Mouse (Mus musculus): ENCODE data around the gene Nol4l. TPM values are rescaled to one million over a fixed set of nuclear protein-coding genes. Genes with fewer than 3 reads are reported as not detected.

The Nol4l gene
- total RNA-seq, 1 experiment from 2014 or later = 16.1 TPM

- peak; percentile 80 for DNase-seq
Measured at GRCm38 (mm10) chr2:153483118-153483983, 46.4 kb downstream of the Nol4l start.

GRCm38 (mm10) chr2:153481861-153482120, 48.0 kb downstream of the Nol4l start:
- DNase-seq = no peak

- no peak for DNase-seq
Measured at GRCm38 (mm10) chr2:153481108-153481860, 48.5 kb downstream of the Nol4l start.

- DNase-seq = no peak
Measured at GRCm38 (mm10) chr2:153479486-153479885, 50.3 kb downstream of the Nol4l start.

- peak; percentile 51 for DNase-seq
Measured at GRCm38 (mm10) chr2:153478583-153478982, 51.2 kb downstream of the Nol4l start.

GRCm38 (mm10) chr2:153475114-153476112, 54.4 kb downstream of the Nol4l start:
- peak; percentile 54 for DNase-seq

- DNase-seq = no peak
Measured at GRCm38 (mm10) chr2:153470983-153471382, 58.8 kb downstream of the Nol4l start.

GRCm38 (mm10) chr2:153469764-153470163, 60.0 kb downstream of the Nol4l start:
- DNase-seq = no peak

- no peak for DNase-seq
Measured at GRCm38 (mm10) chr2:153469317-153469716, 60.5 kb downstream of the Nol4l start.

GRCm38 (mm10) chr2:153467372-153467771, 62.4 kb downstream of the Nol4l start:
- no peak for DNase-seq

- DNase-seq = no peak
Measured at GRCm38 (mm10) chr2:153463257-153463656, 66.5 kb downstream of the Nol4l start.

- no peak for DNase-seq
Measured at GRCm38 (mm10) chr2:153458022-153458441, 71.7 kb downstream of the Nol4l start.

- no peak for DNase-seq
Measured at GRCm38 (mm10) chr2:153457467-153457866, 72.3 kb downstream of the Nol4l start.

GRCm38 (mm10) chr2:153454841-153455506, 74.8 kb downstream of the Nol4l start:
- no peak for DNase-seq

GRCm38 (mm10) chr2:153453961-153454759, 75.6 kb downstream of the Nol4l start:
- no peak for DNase-seq

GRCm38 (mm10) chr2:153448519-153448918, 81.3 kb downstream of the Nol4l start:
- no peak for DNase-seq

GRCm38 (mm10) chr2:153447719-153448118, 82.1 kb downstream of the Nol4l start:
- peak; percentile 22 for DNase-seq

GRCm38 (mm10) chr2:153446476-153446875, 83.3 kb downstream of the Nol4l start:
- DNase-seq = no peak

GRCm38 (mm10) chr2:153446017-153446408, 83.8 kb downstream of the Nol4l start:
- DNase-seq = no peak

GRCm38 (mm10) chr2:153445137-153446016, 84.4 kb downstream of the Nol4l start:
- DNase-seq = peak; percentile 48
